Mouse (Mus musculus) E14TG2a.4 (cell line): Measurements from ENCODE around the gene Polr1a.

Source experiments
- CTCF ChIP-seq: conservative IDR thresholded peaks from 2 replicates; pipeline ENCODE4 v1.5.1; 2014; ENCODE audit warnings: low read length
- POU5F1 ChIP-seq: IDR thresholded peaks from 2 replicates; pipeline ENCODE4 v1.6.1; 2014; ENCODE audit warnings: low read length, borderline replicate concordance

DNA sequence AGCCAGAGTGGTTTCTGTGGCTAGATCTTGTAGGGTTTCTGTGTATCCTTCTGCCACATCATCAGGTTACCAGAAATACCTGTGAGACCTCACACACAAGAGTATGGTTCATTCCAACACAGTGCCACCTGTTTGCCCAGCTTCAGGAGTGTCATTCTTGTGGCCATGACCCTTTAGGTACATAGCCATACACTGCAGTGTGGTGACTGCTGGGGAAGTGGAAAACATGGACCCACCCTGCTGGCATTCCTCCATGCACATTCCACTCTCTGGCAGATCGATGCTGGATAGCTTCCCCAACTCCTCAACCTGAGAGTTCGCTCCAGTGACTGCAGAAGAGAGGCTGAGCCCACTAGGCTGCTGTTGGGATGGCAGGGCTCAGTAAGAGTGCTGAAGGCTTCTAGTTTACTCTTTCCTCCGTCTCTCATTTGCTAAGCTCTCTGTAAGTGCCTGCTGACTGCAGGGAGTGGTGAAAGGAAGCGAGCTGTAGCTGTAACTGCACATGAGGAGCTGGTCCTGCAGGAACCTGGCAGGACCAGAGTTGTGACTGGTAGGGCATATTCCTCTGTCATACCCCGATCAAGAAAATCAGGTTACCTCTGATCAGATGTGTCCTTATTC lies 57.9 kb downstream of the Polr1a start:
- TF ChIP-seq CTCF: no peak
- TF ChIP-seq POU5F1: no peak
